Mouse (Mus musculus) cerebellum, postnatal 4 days (tissue): ENCODE results near the gene Hhip.

Experiments used
- DNase-seq, 2 experiments: peaks; one replicate each; pipeline ENCODE4 v3.0.0; 2022; ENCODE audit warnings: low spot score in 2 of 2, mixed read lengths in 1 of 2

Gene Hhip

DNA sequence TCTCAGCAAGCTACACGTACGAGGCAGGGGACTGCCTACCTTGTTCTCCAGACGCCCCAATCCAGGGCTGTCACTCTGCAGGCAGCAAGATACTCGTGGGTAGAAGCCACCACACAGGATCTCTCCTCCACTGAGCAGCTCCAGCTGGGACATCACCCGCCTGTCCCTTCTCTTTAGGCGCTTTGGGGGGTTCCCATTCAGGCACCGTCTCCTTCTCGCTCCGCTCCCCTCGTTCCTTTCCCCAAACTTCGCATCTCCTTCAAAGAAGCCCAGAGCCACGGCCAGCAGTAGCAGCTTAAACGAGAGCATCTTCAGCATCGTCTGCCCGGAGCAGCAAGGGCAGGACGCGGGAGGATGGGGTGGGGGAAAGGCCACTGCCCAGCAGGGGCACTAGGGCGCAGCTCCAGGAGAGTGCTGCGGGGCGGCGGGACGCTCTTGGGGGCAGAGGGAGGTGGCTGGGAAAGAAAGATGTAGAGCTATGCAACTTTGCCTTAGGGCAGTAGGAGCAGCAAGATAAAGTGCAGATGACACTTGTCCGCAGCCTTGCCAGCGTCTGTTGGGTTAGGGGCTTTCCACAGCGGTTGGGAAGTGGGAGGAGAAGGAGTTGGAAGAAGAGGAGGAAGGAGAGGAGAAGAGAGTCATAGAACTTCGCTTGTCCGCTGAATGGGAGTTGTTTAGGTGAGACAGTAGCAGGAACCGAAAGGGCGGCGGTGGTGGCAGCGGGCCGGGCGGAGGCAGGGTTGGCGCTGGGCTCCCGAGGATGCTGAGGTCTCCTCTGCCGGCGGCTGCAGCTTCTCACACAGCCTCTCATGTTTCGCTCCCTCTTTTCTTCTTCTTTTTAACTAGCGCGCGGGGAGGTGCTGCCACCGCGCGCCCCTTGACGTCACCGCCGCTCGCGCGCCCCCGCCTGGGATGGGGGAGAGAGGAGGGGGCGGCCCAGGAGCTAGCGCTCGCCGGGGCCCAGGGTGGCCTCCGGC, at the start of gene Hhip:
Gene Hhip, minus strand, starts transcription at position 809 of the 977 bp plus-strand sequence.
- peak; percentile 29 to 49 for DNase-seq

DNA sequence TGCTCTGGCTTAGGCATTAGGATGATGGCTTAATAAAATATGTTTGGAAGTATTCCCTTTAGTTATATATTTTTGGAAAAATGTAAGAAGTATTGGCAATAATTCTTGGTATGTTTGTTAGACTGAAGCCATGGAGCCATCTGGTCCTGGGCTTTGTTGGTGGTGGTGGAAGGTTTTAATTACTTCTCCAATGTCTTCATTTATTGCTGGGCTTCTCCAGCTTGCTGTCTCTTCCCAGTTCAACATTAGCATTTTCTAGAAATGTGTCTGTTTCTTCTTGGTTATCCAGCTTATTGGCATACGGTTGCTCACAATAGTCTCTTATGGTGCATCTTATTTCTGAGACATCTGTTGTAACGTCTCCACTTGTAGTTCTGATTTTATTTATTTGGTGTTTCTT, 29.2 kb upstream of the Hhip start:
- no peak for DNase-seq

DNA sequence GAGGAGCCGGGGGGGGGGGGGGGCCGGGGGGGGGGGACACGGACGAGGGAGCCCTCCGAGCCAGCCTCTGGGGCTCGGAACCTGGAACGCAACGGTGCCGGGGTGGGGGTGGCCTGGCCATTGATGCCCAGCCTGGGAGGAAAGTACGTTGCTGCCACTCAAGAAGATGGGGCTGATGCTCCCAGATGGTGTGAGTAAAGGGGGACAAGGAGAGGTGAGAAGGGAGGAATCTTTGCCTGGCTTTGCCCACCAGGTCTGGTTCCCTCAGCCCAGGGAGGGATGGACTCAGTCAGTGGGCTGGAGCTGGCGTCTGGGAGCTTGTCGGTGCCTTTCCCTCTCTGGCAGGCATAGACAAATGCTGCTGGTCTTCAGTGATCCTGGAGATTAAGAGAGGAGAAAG, 387 bp upstream of the Hhip start:
- DNase-seq = no peak

DNA sequence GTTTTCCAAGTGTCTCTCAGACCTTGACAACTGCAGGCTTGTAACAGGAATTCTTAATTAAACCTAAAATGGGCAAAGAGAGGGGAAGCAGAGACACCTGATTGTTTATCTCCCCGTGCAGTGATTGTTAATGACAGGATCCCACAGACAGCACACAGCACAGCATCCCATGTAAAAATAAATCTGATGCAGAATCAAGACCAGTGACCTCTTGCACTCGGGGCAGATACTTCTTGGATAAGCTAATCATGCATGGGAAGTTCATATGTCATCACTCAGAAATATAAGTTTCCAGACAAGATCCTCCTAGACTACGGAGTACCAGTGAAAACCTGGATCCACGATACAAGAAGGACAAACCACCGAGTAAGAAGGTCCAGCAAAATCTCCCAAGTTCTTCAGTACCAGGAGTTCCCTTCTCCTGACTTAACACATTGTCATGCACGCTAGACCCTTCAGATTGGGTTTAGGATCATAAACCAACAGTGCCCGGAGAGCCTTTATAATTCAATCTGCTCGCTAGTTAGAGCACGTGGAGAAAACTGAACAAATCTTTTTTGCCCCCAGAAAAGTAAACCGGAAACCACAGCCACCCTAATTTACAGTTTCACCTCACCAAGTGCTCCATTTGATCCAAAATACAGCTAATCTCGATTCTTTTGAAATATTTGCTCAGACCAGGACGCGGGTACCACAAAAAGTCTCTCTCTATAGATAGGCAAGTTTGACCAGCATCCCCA, 1.3 kb downstream of the Hhip start:
- DNase-seq = no peak

DNA sequence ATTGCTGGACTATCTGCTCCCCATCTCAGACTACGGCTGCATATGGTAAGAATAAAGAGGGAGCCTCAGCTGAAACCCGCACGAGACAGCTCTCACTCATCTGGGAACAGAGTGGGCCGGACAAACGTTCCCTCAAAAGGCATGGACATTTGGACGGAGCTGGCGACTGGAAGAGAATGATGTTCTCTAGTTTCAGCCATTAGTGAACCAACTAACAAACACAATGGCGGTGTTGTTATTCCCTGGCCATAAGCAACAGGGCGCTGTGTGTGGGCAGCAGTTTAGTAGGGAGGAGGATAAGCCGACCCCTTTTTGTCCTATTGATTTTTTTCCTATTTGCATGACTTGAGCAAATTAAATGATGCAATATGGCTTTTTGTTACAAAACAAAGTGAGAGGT, 2.0 kb downstream of the Hhip start:
- no peak for DNase-seq

DNA sequence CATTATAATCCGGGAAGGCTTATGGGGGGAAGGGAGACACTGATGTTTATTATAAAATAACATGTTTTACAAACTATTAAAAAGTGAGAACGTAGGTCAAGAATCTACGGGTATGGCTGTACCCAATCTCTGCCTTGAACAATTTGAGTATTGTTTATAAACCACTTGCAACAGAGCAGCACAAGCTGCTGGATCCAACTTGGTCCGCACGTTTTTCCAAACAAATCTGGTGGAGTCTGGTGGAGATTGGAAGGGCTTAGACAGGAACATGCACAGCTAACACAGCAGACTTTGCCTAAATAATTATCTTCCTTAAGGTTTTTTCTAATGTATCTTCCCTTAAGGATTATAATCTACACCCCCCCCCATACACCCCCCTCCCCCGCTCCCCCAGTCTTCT, 2.7 kb downstream of the Hhip start:
- DNase-seq = no peak

DNA sequence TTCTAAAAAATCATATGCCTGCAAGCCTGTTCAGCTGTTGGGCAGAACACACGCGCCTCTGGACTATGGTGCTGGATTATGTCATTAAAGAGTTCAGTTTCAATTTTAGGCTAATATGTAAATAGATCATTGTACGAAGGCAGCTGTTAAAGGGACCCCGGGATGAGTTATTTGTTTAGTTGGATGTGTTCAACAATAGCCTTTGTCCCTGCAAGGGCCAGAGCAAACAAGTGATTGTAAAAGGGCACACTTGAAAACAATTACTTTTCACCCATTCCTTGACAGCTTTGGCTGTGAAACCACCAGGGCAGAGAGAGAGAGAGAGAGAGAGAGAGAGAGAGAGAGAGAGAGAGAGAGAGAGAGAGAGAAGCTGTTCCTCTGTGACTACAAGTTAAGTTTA, 3.6 kb downstream of the Hhip start:
- no peak for DNase-seq

DNA sequence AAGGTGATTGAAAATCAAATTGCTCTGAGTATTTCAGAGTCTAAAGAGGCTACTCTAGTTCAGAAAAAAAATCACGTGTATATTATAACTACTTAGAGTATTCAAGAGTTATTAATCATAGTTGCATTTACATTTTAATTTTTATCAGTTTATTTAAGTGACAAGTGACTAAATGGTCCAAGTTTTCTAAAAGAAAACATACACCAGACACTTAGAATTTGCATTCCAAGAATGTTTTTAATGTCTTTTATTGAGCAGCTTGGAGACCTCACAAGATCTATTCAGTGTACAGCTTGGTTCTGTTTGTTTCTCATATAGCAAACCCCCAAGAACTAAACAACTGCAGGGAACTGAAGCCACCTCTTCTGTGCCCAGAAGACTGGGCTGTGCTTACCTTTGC, 5.0 kb downstream of the Hhip start:
- no peak for DNase-seq

DNA sequence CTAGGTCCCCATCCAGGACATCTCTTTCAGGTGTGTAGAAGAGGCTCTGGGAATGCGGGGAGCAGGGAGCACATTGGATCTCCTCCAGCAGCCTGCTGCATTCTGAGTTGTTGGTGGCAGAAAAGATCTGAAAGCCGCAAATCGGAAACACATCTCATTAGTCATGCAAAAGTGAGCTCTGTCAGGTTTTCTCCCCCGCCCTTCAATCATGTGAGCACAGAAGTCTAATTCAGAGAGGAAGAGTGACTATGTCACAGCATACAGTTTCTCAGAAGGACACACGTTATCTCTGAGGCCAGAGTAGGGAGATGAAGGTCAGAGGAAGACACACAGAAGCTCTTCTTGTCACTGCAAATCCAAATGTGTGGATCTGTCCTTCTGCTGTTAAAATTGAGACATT, 6.3 kb downstream of the Hhip start:
- DNase-seq = no peak

DNA sequence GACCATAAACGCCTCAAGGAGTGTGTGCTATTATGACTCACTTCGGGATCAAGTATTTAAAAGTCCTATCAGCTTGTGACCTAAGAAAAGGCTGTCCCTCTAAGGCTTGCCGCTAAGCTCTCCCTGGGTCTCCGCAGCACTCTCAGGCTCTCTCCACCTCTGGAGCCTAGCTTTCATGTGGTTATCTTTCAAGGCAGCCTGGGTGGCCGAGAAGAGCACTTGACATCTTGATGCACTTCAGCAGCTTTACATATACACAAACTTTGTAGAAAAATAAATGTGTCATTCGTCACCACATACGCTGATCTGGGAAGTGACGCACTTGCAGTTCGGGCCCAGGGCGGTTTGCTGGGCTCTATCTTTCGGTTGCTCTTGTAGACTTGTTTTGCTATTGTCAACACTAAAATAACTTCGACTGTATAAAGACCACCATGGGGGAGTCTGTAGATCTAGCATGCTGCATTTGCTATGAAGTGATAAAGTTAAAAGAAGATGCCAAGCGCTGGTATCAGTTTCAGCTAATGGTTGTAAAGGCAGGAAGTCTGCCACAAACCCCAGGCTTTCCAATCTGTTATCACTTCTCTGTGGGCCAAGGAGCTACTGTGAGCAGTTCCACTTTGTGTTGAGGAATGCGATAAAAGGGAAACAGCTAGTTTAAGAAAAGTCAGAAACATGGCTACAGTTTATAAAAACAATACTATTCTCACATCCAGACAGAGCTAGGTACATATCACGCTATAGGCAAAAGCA, 8.4 kb downstream of the Hhip start:
- no peak for DNase-seq

DNA sequence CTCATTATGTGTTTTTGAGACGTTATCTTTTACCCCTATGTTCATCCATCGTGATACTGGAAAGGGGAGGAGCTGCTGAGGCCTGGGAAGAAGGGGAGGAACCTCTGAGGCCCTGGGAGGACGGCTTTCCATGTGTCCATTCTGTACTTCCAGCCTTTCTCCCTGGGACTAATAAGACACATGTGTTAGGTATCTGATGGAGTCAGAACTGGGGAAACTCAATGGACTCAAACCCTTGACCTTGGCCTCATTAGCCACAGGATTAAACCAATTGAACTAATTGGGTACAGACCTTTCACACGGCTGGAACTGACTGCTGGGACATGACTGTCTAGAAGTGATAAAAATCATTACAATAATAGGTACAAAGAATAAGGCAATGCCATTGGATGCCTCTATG, 9.6 kb downstream of the Hhip start:
- no peak for DNase-seq

DNA sequence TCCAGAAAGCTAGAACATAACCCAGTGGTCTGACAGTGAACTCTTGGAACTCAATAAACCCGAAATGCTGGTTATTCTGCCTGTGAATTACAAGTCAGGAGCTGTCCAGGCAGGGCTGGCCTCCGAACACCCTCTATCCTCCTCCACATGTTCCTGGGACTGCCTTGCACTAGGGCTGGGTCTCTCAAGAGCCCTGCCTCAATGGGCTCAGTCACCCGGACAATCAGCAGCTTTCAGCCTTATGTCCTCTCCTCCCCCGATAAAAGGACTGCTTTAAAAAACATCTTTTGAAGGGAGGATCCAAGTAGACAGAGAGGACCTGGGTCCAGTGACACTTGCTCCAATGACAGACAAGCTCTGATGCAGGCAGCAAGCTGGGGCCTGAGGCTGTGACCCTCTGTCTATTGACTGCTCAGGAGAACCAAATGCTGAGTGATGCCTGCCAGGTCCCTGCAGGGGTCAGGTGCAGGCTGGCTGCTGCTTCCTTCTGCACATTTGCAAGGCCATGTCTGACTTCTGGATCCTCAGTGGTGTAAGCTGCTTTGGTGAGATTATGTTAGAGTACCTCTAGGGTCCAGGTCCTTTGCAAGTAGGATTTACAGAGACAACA, 20.1 kb downstream of the Hhip start:
- DNase-seq = peak in 1 of 2 experiments; percentile 14

DNA sequence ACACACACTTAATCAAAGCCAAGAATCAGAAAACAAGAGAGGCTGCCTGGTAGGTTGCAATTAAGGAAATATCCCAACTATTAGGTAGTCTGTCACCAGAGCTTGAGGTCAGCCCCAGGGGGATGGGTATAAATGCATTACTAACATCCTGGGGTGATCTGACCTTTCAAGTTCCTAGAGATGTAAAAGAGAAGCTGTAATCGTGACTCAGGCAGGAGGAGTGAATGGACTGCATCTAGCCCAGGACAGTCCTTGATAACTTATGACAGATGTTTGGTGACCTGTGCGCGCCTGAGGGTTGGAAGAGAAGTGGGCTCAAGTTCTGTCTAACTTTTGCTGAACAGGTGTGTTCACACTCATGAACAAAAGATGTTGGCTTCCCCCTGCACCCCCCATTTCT, 25.2 kb downstream of the Hhip start:
- DNase-seq = no peak

DNA sequence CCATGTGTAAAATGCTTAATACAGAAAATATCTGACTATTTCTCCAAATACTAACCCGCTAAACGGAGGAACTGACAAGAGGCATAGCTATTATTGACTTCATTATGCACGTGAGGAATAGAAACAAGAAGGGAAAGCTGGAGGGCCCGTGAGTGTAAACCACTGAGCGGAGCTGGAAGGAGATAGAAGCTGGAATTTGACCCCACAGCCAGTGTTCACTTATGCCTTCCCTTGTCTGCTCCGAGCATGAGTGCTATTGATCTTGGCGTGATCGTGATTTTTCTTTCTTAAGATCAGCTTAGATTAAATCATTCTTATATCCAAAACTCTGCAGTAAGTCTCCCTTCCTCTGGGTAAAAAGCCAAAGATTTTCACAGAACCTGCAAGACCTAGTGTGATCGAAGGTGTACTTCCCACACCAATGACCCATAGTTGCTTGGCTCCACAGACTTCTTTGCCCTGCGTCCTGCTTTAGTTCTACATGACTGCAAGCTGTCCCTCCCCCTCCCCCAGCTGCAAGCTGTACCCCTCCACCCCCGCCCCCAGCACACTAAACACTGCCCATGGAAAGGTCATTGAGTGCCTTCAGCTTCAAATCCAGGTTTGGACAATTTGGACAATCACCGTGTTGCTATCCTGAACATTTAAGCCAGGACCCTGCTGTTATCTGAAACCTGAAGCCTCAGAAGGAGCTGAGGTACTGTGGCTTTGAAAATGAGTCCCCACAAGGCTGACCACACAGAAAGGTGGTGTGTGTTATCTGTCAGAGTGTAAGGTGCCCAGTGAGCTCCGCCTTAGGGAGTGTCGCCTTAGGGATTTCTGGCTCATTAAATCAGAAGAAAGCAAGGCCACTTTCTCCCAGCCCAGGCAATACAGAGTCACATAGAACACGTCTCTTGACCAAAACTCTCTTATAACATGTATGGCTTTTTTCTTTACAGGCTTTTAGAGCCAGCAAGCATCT, 26.2 kb downstream of the Hhip start:
- DNase-seq = no peak

DNA sequence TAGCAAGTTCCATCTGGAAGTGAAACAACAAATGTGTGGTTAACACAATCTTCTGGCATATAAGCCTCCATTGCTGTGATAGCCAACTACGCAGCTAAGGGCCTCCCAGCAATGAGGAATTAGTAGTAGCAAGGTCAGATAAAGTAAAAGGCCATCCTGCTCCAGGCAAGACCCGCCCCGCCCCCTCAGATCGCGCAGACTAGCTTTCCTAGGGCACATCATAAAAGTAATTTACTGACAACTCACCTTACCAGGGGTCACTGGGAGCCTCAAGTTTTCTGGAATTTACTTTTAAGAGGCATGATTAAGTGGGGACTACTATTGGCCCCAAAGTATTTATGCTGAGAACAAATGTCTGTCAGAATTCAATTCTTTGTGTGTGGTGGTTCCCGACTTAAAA, 28.2 kb downstream of the Hhip start:
- DNase-seq = no peak

DNA sequence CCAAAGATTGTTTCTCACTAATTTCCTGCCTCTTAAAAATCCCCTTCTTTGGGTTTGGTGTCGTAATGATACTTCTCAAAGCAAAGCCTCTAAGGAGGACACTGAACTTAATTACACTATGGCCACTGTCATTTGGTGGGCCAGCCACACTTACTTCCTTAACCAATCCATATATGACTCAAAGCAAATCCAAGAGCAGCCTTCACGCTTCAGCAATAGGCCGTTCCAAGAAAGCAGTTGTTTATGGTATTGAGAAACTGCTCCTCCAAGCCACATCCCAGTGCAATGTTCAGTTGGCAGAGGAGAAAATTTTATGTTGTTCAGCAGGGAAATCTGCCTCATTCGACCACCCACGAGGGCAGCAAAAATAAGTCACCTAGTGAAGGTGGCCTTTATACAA, 37.3 kb downstream of the Hhip start:
- DNase-seq = no peak

DNA sequence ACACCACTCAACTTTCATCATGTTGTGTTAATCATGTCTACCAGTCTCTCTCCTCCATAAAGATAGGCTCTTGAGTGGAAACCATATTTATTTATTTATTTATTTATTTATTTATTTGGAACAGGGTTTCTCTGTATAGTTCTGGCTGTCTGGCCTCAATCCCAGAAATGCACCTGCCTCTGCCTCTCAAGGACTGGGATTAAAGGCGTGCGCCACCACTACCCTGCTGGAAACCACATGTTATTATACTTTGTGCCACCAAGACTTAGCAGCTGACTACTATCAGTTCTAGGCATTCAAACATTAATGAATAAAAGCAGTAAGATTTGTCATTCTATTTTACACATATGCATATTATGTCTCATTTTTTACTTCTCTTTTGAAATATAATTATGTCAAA, 42.0 kb downstream of the Hhip start:
- DNase-seq = no peak

DNA sequence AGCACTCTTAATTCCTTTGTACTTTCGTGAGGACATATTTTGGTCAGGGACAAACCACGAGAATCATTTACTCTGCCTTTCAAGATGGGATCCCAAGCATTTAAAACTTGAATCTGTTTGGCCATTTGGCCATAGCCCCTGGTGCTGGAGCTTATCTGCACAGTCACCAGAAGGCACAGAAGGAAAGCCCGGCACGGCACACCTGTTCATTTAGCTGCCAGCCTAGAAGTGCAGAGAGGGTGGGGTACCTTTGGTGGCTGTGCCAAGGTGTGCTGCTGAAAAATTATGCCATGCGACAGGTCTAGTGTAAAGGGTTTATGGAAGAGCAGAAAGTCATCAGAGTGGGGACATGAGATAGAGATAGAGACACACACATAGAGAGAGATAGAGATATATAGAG, 53.4 kb downstream of the Hhip start:
- no peak for DNase-seq

DNA sequence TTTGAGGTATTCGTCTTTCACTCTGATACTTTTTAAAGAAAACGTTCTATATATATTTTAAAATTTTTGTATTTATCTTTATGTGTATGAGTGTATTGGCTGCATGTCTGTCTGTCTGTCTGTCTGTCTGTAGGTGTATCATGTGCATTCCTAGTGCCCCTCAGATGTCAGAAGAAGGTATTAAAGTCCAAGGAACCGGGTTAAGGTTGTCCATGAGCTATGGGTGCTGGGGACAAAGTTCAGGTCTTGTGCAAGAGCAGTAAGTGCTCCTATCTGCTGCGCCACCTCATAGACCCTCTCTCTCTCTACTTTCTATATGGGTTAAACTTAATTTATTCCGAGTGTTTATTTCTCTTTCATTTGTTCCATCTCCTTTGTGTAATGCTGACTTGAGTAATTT, 55.5 kb downstream of the Hhip start:
- DNase-seq = no peak

DNA sequence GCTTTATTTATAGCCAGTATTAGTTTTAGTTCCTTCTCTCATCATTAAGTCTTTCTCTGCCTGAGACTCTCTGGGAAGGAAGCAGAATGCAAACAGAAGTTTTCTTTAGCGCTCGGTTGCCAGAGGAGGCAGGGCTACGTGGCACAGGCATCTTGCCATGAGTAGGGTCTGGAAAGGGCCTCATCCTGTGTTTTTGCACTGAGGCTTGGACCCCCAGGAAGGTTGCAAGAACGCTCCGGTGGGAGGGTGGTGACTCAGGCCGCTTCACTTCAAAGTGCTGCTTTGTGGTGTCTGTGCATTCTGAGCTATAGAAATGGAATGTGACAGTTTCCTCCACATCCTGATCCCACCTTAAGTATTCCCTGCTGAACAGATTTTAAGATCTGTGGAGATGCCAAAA, 62.7 kb downstream of the Hhip start:
- DNase-seq = no peak

DNA sequence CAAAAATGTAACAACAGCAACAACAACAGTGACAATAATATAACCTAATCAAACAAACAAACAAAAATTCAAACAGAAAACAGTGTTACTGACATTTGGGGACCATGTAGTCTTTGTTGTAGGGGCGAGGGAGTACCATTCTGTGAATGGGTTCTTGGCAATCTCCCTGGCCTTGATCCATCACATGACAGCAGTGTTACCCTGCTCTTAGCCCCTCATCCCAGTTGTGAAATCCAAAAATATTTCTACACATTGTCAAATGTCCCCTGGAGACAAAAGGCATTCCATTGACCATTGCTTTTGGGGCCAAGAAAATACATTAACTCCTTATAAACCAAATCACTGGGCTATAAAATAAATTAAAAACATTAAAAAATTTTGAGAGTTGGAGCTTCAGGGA, 64.3 kb downstream of the Hhip start:
- DNase-seq = no peak
